23 mouse cellular contexts compared by ENCODE assay signal in genomic region chr2:90457946-90458345, GRCm38 (mm10). TPM values are rescaled to one million over a fixed set of nuclear protein-coding genes. Genes with fewer than 3 reads are reported as not detected.
"Had no signal": no experiment of that assay in that cellular context is flagged by ENCODE, and none has a peak within 500 bp of the region (broad histone marks: within the 10 kb centered on the region; RNA-seq: fewer than 3 reads in every experiment).

No protein-coding gene starts in this region.

- ATAC-seq: intestine, postnatal 0 days; liver, postnatal 0 days; lung, postnatal 0 days; midbrain, embryonic 15.5 days had no signal

- H3K4me3 ChIP-seq: limb, embryonic 12.5 days; limb, embryonic 15.5 days; midbrain, embryonic 12.5 days; midbrain, embryonic 15.5 days; neural tube, embryonic 12.5 days; neural tube, embryonic 15.5 days had no signal

- H3K4me1 ChIP-seq: limb, embryonic 12.5 days; limb, embryonic 15.5 days; midbrain, embryonic 12.5 days; midbrain, embryonic 15.5 days; neural tube, embryonic 12.5 days; neural tube, embryonic 15.5 days had no signal

- H3K4me2 ChIP-seq: limb, embryonic 12.5 days; limb, embryonic 15.5 days; liver, embryonic 11.5 days; lung, embryonic 14.5 days; midbrain, embryonic 12.5 days; midbrain, embryonic 15.5 days; neural tube, embryonic 12.5 days; neural tube, embryonic 15.5 days had no signal

- H3K27me3 ChIP-seq: limb, embryonic 12.5 days; limb, embryonic 15.5 days; midbrain, embryonic 12.5 days; midbrain, embryonic 15.5 days; neural tube, embryonic 12.5 days; neural tube, embryonic 15.5 days had no signal

- H3K27ac ChIP-seq: kidney, postnatal 0 days; limb, embryonic 12.5 days; limb, embryonic 15.5 days; liver, embryonic 14.5 days; macrophage; midbrain, embryonic 12.5 days; midbrain, embryonic 15.5 days; neural tube, embryonic 12.5 days; neural tube, embryonic 15.5 days had no signal

- H3K9ac ChIP-seq: limb, embryonic 12.5 days; limb, embryonic 15.5 days; liver, embryonic 14.5 days; liver, postnatal 0 days; lung, embryonic 14.5 days; midbrain, embryonic 12.5 days; midbrain, embryonic 15.5 days; neural tube, embryonic 12.5 days; neural tube, embryonic 15.5 days had no signal

- DNase-seq: kidney, adult 2 months; kidney, postnatal 4 days; left cerebral cortex, postnatal 4 days; liver, postnatal 0 days; lung, embryonic 14.5 days; retina, postnatal 1 day; right cerebral cortex, postnatal 25 days; spleen, adult 18-20 months had no signal

- H3K9me3 ChIP-seq: limb, embryonic 12.5 days; limb, embryonic 15.5 days; midbrain, embryonic 12.5 days; midbrain, embryonic 15.5 days; neural tube, embryonic 12.5 days; neural tube, embryonic 15.5 days had no signal

- H3K36me3 ChIP-seq: limb, embryonic 12.5 days had no signal

RNA-seq across cellular contexts. Expression of gene Olfr1274-ps, which starts 59.5 kb away (rescaled TPM):
- polyA plus RNA-seq: intestine, postnatal 0 days; kidney, adult 2 months; kidney, embryonic 14.5 days; kidney, postnatal 0 days; limb, embryonic 12.5 days; limb, embryonic 15.5 days; liver, embryonic 11.5 days; liver, embryonic 14.5 days; liver, postnatal 0 days; lung, embryonic 14.5 days; lung, postnatal 0 days; macrophage; midbrain, embryonic 12.5 days; midbrain, embryonic 15.5 days; neural tube, embryonic 12.5 days; neural tube, embryonic 15.5 days; stomach, embryonic 16.5 days; testis, adult 2 months had no signal
